20 mouse cellular contexts compared by ENCODE assay signal in genomic region chr15:88214286-88214685, GRCm38 (mm10).
A peak's percentile ranks its signal among the peaks of the same experiment; 100 is the strongest.
DNase-seq lines count a peak whose midpoint lies in the region; ATAC-seq lines count a peak whose summit lies in the region.
"Had no signal": no experiment of that assay in that cellular context is flagged by ENCODE, and none has a peak within 500 bp of the region (broad histone marks: within the 10 kb centered on the region; RNA-seq: fewer than 3 reads in every experiment).

No protein-coding gene starts in this region.

- no peaks in the 10 kb centered on the region for H3K9me3 ChIP-seq in forebrain, embryonic 14.5 days (replicated peaks; ENCODE audit: control insufficient read depth, low read length)
- no peaks in the 10 kb centered on the region for H3K9me3 ChIP-seq in forebrain, embryonic 13.5 days (replicated peaks)
- H3K9me3 ChIP-seq: embryonic facial prominence, embryonic 13.5 days; embryonic facial prominence, embryonic 15.5 days; forebrain, embryonic 10.5 days; forebrain, embryonic 15.5 days had no signal

- no peak overlapping the region for H3K4me3 ChIP-seq in forebrain, embryonic 14.5 days (ENCODE audit: low read depth, low read length)
- H3K4me3 ChIP-seq in forebrain, embryonic 13.5 days: no peak overlapping the region
- H3K4me3 ChIP-seq: embryonic facial prominence, embryonic 13.5 days; embryonic facial prominence, embryonic 15.5 days; erythroblast, embryonic 14.5 days; forebrain, embryonic 10.5 days; forebrain, embryonic 15.5 days had no signal

- H3K4me2 ChIP-seq in forebrain, embryonic 14.5 days (ENCODE audit: low read length): no peak overlapping the region
- H3K4me2 ChIP-seq in forebrain, embryonic 13.5 days: no peak overlapping the region
- H3K4me2 ChIP-seq: embryonic facial prominence, embryonic 13.5 days; embryonic facial prominence, embryonic 15.5 days; forebrain, embryonic 15.5 days had no signal

- H3K27ac ChIP-seq in forebrain, embryonic 14.5 days (ENCODE audit: low read depth, low read length): no peak overlapping the region
- H3K27ac ChIP-seq in forebrain, embryonic 13.5 days: no peak overlapping the region
- H3K27ac ChIP-seq: embryonic facial prominence, embryonic 13.5 days; embryonic facial prominence, embryonic 15.5 days; forebrain, embryonic 10.5 days; forebrain, embryonic 15.5 days had no signal

- no peaks in the 10 kb centered on the region for H3K4me1 ChIP-seq in forebrain, embryonic 14.5 days (ENCODE audit: control insufficient read depth, insufficient read depth, low read length)
- H3K4me1 ChIP-seq in forebrain, embryonic 13.5 days: 0 out of 2 replicates have a peak, but pooled peaks cover 2% of the 10 kb centered on the region
- H3K4me1 ChIP-seq: embryonic facial prominence, embryonic 13.5 days; embryonic facial prominence, embryonic 15.5 days; forebrain, embryonic 10.5 days; forebrain, embryonic 15.5 days had no signal

- ATAC-seq in forebrain, embryonic 14.5 days: no peak
- ATAC-seq in forebrain, embryonic 13.5 days: no peak
- ATAC-seq: forebrain, embryonic 15.5 days had no signal

- 44% methylated on average over 4 of the region's 4 CpGs for WGBS in forebrain, embryonic 14.5 days
- WGBS in forebrain, embryonic 13.5 days: 58% methylated on average over 4 of the region's 4 CpGs

- no peak overlapping the region for H3K9ac ChIP-seq in forebrain, embryonic 14.5 days (ENCODE audit: low read length)
- H3K9ac ChIP-seq in forebrain, embryonic 13.5 days: no peak overlapping the region
- H3K9ac ChIP-seq: embryonic facial prominence, embryonic 13.5 days; embryonic facial prominence, embryonic 15.5 days; forebrain, embryonic 15.5 days had no signal

- H3K36me3 ChIP-seq in forebrain, embryonic 14.5 days (ENCODE audit: control insufficient read depth, insufficient read depth, low read length): no peaks in the 10 kb centered on the region
- no peaks in the 10 kb centered on the region for H3K36me3 ChIP-seq in forebrain, embryonic 13.5 days (ENCODE audit: poor library complexity, severe bottlenecking)
- H3K36me3 ChIP-seq: embryonic facial prominence, embryonic 13.5 days; embryonic facial prominence, embryonic 15.5 days; forebrain, embryonic 10.5 days; forebrain, embryonic 15.5 days had no signal

- peak; percentile 44 for DNase-seq in forebrain, embryonic 14.5 days (ENCODE audit: low spot score)
- DNase-seq in retina, embryonic 14.5 days (ENCODE audit: low spot score): peak; percentile 28
- no peak for DNase-seq in adrenal gland, postnatal 10 days
- no peak for DNase-seq in right cerebral cortex, postnatal 10 days (ENCODE audit: low spot score in 2 of 2)
- DNase-seq: adrenal gland, adult 2 months; adrenal gland, postnatal 14 days; adrenal gland, postnatal 36 days; cerebellum, adult 11 months; cerebellum, adult 18-20 months; cerebellum, adult 8-10 months; cerebellum, adult 9-11 months; cerebellum, postnatal 14 days; cerebellum, postnatal 36 days; embryo, embryonic 11 days had no signal

- no peaks in the 10 kb centered on the region for H3K27me3 ChIP-seq in forebrain, embryonic 14.5 days (replicated peaks; ENCODE audit: control insufficient read depth, insufficient read depth, low read length)
- no peaks in the 10 kb centered on the region for H3K27me3 ChIP-seq in forebrain, embryonic 13.5 days
- H3K27me3 ChIP-seq: embryonic facial prominence, embryonic 13.5 days; embryonic facial prominence, embryonic 15.5 days; forebrain, embryonic 15.5 days had no signal

Comparison
In these comparisons a context has a peak if more than half of its experiments do, and no peak if none do; other contexts are left out.
1. DNase-seq: peak in forebrain, embryonic 14.5 days (single experiment) and retina, embryonic 14.5 days (single experiment); none in adrenal gland, postnatal 10 days (single experiment) and right cerebral cortex, postnatal 10 days (0 of 2).